Mouse (Mus musculus): Measurements from ENCODE around the gene Eepd1. TPM values are rescaled to one million over a fixed set of nuclear protein-coding genes. Genes with fewer than 3 reads are reported as not detected.
"Not testable (repeated sequence)": the region's sequence is repeated elsewhere in the genome, so short reads cannot be mapped to it uniquely, and the experiment has no call there.

The Eepd1 gene
- 2.6 and 6.1 TPM in 2 replicates for polyA plus RNA-seq (2014; fragmentation: Nextera tagmentation; extraction: Ambion mirVana)

GRCm38 (mm10) chr9:25481344-25482095, at the start of gene Eepd1:
Eepd1 (plus strand) TSS chr9:25481547.
- Histone ChIP-seq H3K27ac (ENCODE audit: low read depth, low read length) (no peak within 1 kb of the TSS), H3K4me2 (replicated peaks; ENCODE audit: low read depth, low read length) (peak within 1 kb of the TSS; percentile 75), H3K36me3 (ENCODE audit: control insufficient read depth, insufficient read depth, low read length) (no peaks in the 10 kb centered on the region), H3K4me3 (ENCODE audit: low read length) (peak within 1 kb of the TSS; percentile 64), H3K27me3 (ENCODE audit: control insufficient read depth, insufficient read depth, low read length) (0 out of 2 replicates have a peak, but pooled peaks cover 2% of the 10 kb centered on the region), H3K4me1 (ENCODE audit: control insufficient read depth, insufficient read depth, low read length) (peaks cover 8% of the 10 kb centered on the region; the same call in 1 of the 2 replicates), H3K9ac (ENCODE audit: low read depth, low read length) (peak within 1 kb of the TSS; percentile 62), H3K9me3 (ENCODE audit: control insufficient read depth, low read length) (no peaks in the 10 kb centered on the region)
- ATAC-seq (ENCODE audit: low FRiP score, low TSS enrichment), result peak; percentile 97
- WGBS, result 2% methylated on average over 70 of the region's 75 CpGs

- H3K9ac ChIP-seq (ENCODE audit: low read depth, low read length), result no peak overlapping the region
- H3K4me3 ChIP-seq (ENCODE audit: low read length), result no peak overlapping the region
- no peaks in the 10 kb centered on the region for H3K4me1 ChIP-seq (ENCODE audit: control insufficient read depth, insufficient read depth, low read length)
- no peaks in the 10 kb centered on the region for H3K36me3 ChIP-seq (ENCODE audit: control insufficient read depth, insufficient read depth, low read length)
- ATAC-seq (ENCODE audit: low FRiP score, low TSS enrichment), result no peak
- 86% methylated on average over 3 of the region's 3 CpGs for WGBS
- no peak overlapping the region for H3K27ac ChIP-seq (ENCODE audit: low read depth, low read length)
- no peaks in the 10 kb centered on the region for H3K27me3 ChIP-seq (ENCODE audit: control insufficient read depth, insufficient read depth, low read length)
- no peak overlapping the region for H3K4me2 ChIP-seq (replicated peaks; ENCODE audit: low read depth, low read length)
- no peaks in the 10 kb centered on the region for H3K9me3 ChIP-seq (ENCODE audit: control insufficient read depth, low read length)
Measured at GRCm38 (mm10) chr9:25438836-25439235, 42.5 kb upstream of the Eepd1 start.

GRCm38 (mm10) chr9:25440046-25440445, 41.3 kb upstream of the Eepd1 start:
- H3K27ac ChIP-seq (ENCODE audit: low read depth, low read length); H3K36me3 ChIP-seq (ENCODE audit: control insufficient read depth, insufficient read depth, low read length); ATAC-seq (ENCODE audit: low FRiP score, low TSS enrichment); H3K4me3 ChIP-seq (ENCODE audit: low read length); H3K9ac ChIP-seq (ENCODE audit: low read depth, low read length); H3K4me1 ChIP-seq (ENCODE audit: control insufficient read depth, insufficient read depth, low read length); H3K9me3 ChIP-seq (ENCODE audit: control insufficient read depth, low read length); H3K4me2 ChIP-seq (replicated peaks; ENCODE audit: low read depth, low read length); H3K27me3 ChIP-seq (ENCODE audit: control insufficient read depth, insufficient read depth, low read length): not testable (repeated sequence)
- WGBS, result 85% methylated on average over 2 of the region's 5 CpGs

GRCm38 (mm10) chr9:25442041-25442440, 39.3 kb upstream of the Eepd1 start:
- no peak overlapping the region for H3K4me2 ChIP-seq (replicated peaks; ENCODE audit: low read depth, low read length)
- no peaks in the 10 kb centered on the region for H3K36me3 ChIP-seq (ENCODE audit: control insufficient read depth, insufficient read depth, low read length)
- no peak for ATAC-seq (ENCODE audit: low FRiP score, low TSS enrichment)
- no peaks in the 10 kb centered on the region for H3K9me3 ChIP-seq (ENCODE audit: control insufficient read depth, low read length)
- no peak overlapping the region for H3K9ac ChIP-seq (ENCODE audit: low read depth, low read length)
- H3K27me3 ChIP-seq (ENCODE audit: control insufficient read depth, insufficient read depth, low read length), result no peaks in the 10 kb centered on the region
- no peak overlapping the region for H3K4me3 ChIP-seq (ENCODE audit: low read length)
- H3K4me1 ChIP-seq (ENCODE audit: control insufficient read depth, insufficient read depth, low read length), result no peaks in the 10 kb centered on the region
- H3K27ac ChIP-seq (ENCODE audit: low read depth, low read length), result no peak overlapping the region

GRCm38 (mm10) chr9:25443029-25443428, 38.3 kb upstream of the Eepd1 start:
- Histone ChIP-seq H3K9me3 (ENCODE audit: control insufficient read depth, low read length) (no peaks in the 10 kb centered on the region), H3K9ac (ENCODE audit: low read depth, low read length) (no peak overlapping the region), H3K27ac (ENCODE audit: low read depth, low read length) (no peak overlapping the region), H3K4me2 (replicated peaks; ENCODE audit: low read depth, low read length) (no peak overlapping the region), H3K4me3 (ENCODE audit: low read length) (no peak overlapping the region), H3K36me3 (ENCODE audit: control insufficient read depth, insufficient read depth, low read length) (no peaks in the 10 kb centered on the region), H3K27me3 (ENCODE audit: control insufficient read depth, insufficient read depth, low read length) (no peaks in the 10 kb centered on the region), H3K4me1 (ENCODE audit: control insufficient read depth, insufficient read depth, low read length) (no peaks in the 10 kb centered on the region)
- no peak for ATAC-seq (ENCODE audit: low FRiP score, low TSS enrichment)
- 87% methylated on average over 3 of the region's 3 CpGs for WGBS

GRCm38 (mm10) chr9:25443546-25443945, 37.8 kb upstream of the Eepd1 start:
- H3K9me3 ChIP-seq (ENCODE audit: control insufficient read depth, low read length), result no peaks in the 10 kb centered on the region
- no peaks in the 10 kb centered on the region for H3K36me3 ChIP-seq (ENCODE audit: control insufficient read depth, insufficient read depth, low read length)
- ATAC-seq (ENCODE audit: low FRiP score, low TSS enrichment), result no peak
- no peak overlapping the region for H3K27ac ChIP-seq (ENCODE audit: low read depth, low read length)
- H3K4me3 ChIP-seq (ENCODE audit: low read length), result no peak overlapping the region
- no peak overlapping the region for H3K4me2 ChIP-seq (replicated peaks; ENCODE audit: low read depth, low read length)
- no peaks in the 10 kb centered on the region for H3K27me3 ChIP-seq (ENCODE audit: control insufficient read depth, insufficient read depth, low read length)
- no peaks in the 10 kb centered on the region for H3K4me1 ChIP-seq (ENCODE audit: control insufficient read depth, insufficient read depth, low read length)
- no peak overlapping the region for H3K9ac ChIP-seq (ENCODE audit: low read depth, low read length)

- Histone ChIP-seq H3K4me3 (ENCODE audit: low read length) (no peak overlapping the region), H3K27me3 (ENCODE audit: control insufficient read depth, insufficient read depth, low read length) (no peaks in the 10 kb centered on the region), H3K4me1 (ENCODE audit: control insufficient read depth, insufficient read depth, low read length) (no peaks in the 10 kb centered on the region), H3K9ac (ENCODE audit: low read depth, low read length) (no peak overlapping the region), H3K9me3 (ENCODE audit: control insufficient read depth, low read length) (no peaks in the 10 kb centered on the region), H3K27ac (ENCODE audit: low read depth, low read length) (no peak overlapping the region), H3K36me3 (ENCODE audit: control insufficient read depth, insufficient read depth, low read length) (no peaks in the 10 kb centered on the region), H3K4me2 (replicated peaks; ENCODE audit: low read depth, low read length) (no peak overlapping the region)
- no peak for ATAC-seq (ENCODE audit: low FRiP score, low TSS enrichment)
- 63% methylated on average over 4 of the region's 4 CpGs for WGBS
Measured at GRCm38 (mm10) chr9:25450394-25450793, 31.0 kb upstream of the Eepd1 start.

GRCm38 (mm10) chr9:25455027-25455426, 26.3 kb upstream of the Eepd1 start:
- Histone ChIP-seq H3K4me1 (ENCODE audit: control insufficient read depth, insufficient read depth, low read length) (no peaks in the 10 kb centered on the region), H3K27me3 (ENCODE audit: control insufficient read depth, insufficient read depth, low read length) (no peaks in the 10 kb centered on the region), H3K36me3 (ENCODE audit: control insufficient read depth, insufficient read depth, low read length) (no peaks in the 10 kb centered on the region), H3K4me2 (replicated peaks; ENCODE audit: low read depth, low read length) (no peak overlapping the region), H3K9ac (ENCODE audit: low read depth, low read length) (no peak overlapping the region), H3K27ac (ENCODE audit: low read depth, low read length) (no peak overlapping the region), H3K4me3 (ENCODE audit: low read length) (no peak overlapping the region), H3K9me3 (ENCODE audit: control insufficient read depth, low read length) (no peaks in the 10 kb centered on the region)
- ATAC-seq (ENCODE audit: low FRiP score, low TSS enrichment), result no peak
- 80% methylated on average over 2 of the region's 2 CpGs for WGBS

- ATAC-seq (ENCODE audit: low FRiP score, low TSS enrichment), result no peak
- Histone ChIP-seq H3K27ac (ENCODE audit: low read depth, low read length) (no peak overlapping the region), H3K36me3 (ENCODE audit: control insufficient read depth, insufficient read depth, low read length) (no peaks in the 10 kb centered on the region), H3K9me3 (ENCODE audit: control insufficient read depth, low read length) (no peaks in the 10 kb centered on the region), H3K4me2 (replicated peaks; ENCODE audit: low read depth, low read length) (no peak overlapping the region), H3K27me3 (ENCODE audit: control insufficient read depth, insufficient read depth, low read length) (no peaks in the 10 kb centered on the region), H3K4me3 (ENCODE audit: low read length) (no peak overlapping the region), H3K4me1 (ENCODE audit: control insufficient read depth, insufficient read depth, low read length) (no peaks in the 10 kb centered on the region), H3K9ac (ENCODE audit: low read depth, low read length) (no peak overlapping the region)
- 75% methylated on average over 10 of the region's 10 CpGs for WGBS
Measured at GRCm38 (mm10) chr9:25460835-25461555, 20.4 kb upstream of the Eepd1 start.

Data from kidney, embryonic 14.5 days (tissue).